Mouse (Mus musculus) liver, postnatal 0 days (tissue): ENCODE measurements around the gene Lmod1.

Source experiments
- CTCF ChIP-seq: sonication (generic); IDR thresholded peaks from 2 replicates; pipeline ENCODE4 v1.5.1; 2016; ENCODE audit warnings: antibody characterized with exemption, low read depth
- EP300 ChIP-seq: IDR thresholded peaks from 2 replicates; pipeline ENCODE4 v1.6.1; 2016; ENCODE audit warnings: antibody characterized with exemption, low read depth, mild to moderate bottlenecking

DNA sequence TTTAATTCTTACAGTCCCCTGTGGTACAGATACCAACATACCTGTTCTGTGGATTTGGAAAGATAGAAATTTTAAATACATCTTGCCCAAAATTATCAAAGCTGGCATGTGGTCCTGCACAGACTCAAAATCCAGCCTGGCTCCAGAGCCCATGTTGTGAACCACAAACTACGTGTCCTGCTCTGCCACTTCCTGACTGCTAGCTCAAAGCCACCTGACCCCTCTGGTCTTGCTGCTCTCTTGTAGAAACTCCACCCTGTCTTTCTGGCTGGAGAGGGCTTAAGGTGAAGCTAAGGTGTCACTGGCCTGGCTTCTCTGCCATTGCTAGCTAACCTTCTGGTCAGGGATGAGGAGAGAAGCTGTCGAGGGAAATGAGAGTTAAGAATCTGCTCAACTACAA is 54.4 kb downstream of the Lmod1 start:
- TF ChIP-seq CTCF (no peak), EP300 (no peak)
